Mouse (Mus musculus): ENCODE data around the gene Mef2d.

Gene Mef2d

GRCm38 (mm10) chr3:88208226-88208720, 66.1 kb downstream of the Mef2d start:
- no peak for DNase-seq (ENCODE audit: low read depth, low spot score)

- DNase-seq (ENCODE audit: low read depth, low spot score): no peak
Observed at GRCm38 (mm10) chr3:88209306-88209705, 67.1 kb downstream of the Mef2d start.

GRCm38 (mm10) chr3:88210121-88210520, 67.9 kb downstream of the Mef2d start:
- DNase-seq (ENCODE audit: low read depth, low spot score): no peak

GRCm38 (mm10) chr3:88210918-88211317, 68.7 kb downstream of the Mef2d start:
- DNase-seq (ENCODE audit: low read depth, low spot score): no peak

- DNase-seq (ENCODE audit: low read depth, low spot score): no peak
Observed at GRCm38 (mm10) chr3:88212356-88212755, 70.2 kb downstream of the Mef2d start.

- DNase-seq (ENCODE audit: low read depth, low spot score): no peak
Observed at GRCm38 (mm10) chr3:88213019-88213418, 70.8 kb downstream of the Mef2d start.

- DNase-seq (ENCODE audit: low read depth, low spot score): peak; percentile 80
Observed at GRCm38 (mm10) chr3:88214197-88214938, 72.2 kb downstream of the Mef2d start.

GRCm38 (mm10) chr3:88214971-88215552, 72.9 kb downstream of the Mef2d start:
- peak; percentile 26 for DNase-seq (ENCODE audit: low read depth, low spot score)

GRCm38 (mm10) chr3:88215553-88216004, 73.4 kb downstream of the Mef2d start:
- DNase-seq (ENCODE audit: low read depth, low spot score): peak; percentile 41

GRCm38 (mm10) chr3:88216116-88216515, 73.9 kb downstream of the Mef2d start:
- DNase-seq (ENCODE audit: low read depth, low spot score): no peak

GRCm38 (mm10) chr3:88216534-88217326, 74.6 kb downstream of the Mef2d start:
- no peak for DNase-seq (ENCODE audit: low read depth, low spot score)

GRCm38 (mm10) chr3:88217679-88218078, 75.5 kb downstream of the Mef2d start:
- DNase-seq (ENCODE audit: low read depth, low spot score): no peak

GRCm38 (mm10) chr3:88219940-88220339, 77.8 kb downstream of the Mef2d start:
- DNase-seq (ENCODE audit: low read depth, low spot score): no peak

GRCm38 (mm10) chr3:88220842-88221241, 78.7 kb downstream of the Mef2d start:
- DNase-seq (ENCODE audit: low read depth, low spot score): peak; percentile 93

Data from ES-CJ7 (cell line).